Mouse (Mus musculus) CH12.LX (cell line): ENCODE measurements around the gene P4ha1. TPM values are rescaled to one million over a fixed set of nuclear protein-coding genes. Genes with fewer than 3 reads are reported as not detected.
"Not testable (repeated sequence)": the region's sequence is repeated elsewhere in the genome, so short reads cannot be mapped to it uniquely, and the experiment has no call there.

Source experiments
- DNase-seq: peaks from one replicate; pipeline ENCODE4 v3.0.0-alpha.2; 2013; ENCODE audit errors: extremely low read depth
- H3K27ac ChIP-seq: 2 replicates; pipeline ENCODE4 v1.5.1; 2012; ENCODE audit warnings: low read depth, mild to moderate bottlenecking, control low read depth, moderate library complexity; ENCODE audit not compliant: insufficient read depth
- H3K27me3 ChIP-seq: replicated peaks from 2 replicates; pipeline ENCODE3; 2012; ENCODE audit warnings: inconsistent platforms
- H3K36me3 ChIP-seq, 2 experiments: replicated peaks in 1 of 2; 2 replicates each; pipeline versions ENCODE3 to v1.6.1; 2012; ENCODE audit warnings: inconsistent platforms in 1 of 2, low read length in 1 of 2, mild to moderate bottlenecking in 1 of 2, mixed read lengths in 1 of 2, moderate library complexity in 1 of 2; ENCODE audit not compliant: control insufficient read depth in 1 of 2, insufficient read depth in 1 of 2
- H3K4me1 ChIP-seq, 2 experiments: 2 replicates each; pipeline ENCODE4 v1.6.1; 2012; ENCODE audit warnings: inconsistent platforms in 1 of 2, moderate library complexity in 1 of 2; ENCODE audit not compliant: insufficient read depth in 2 of 2, control insufficient read depth in 1 of 2
- H3K4me2 ChIP-seq: 2 replicates; pipeline ENCODE4 v1.6.1; 2012; ENCODE audit warnings: low read depth, mild to moderate bottlenecking, control low read depth; ENCODE audit not compliant: poor library complexity, insufficient read depth, severe bottlenecking
- H3K4me3 ChIP-seq, 3 experiments: fragments of 150-350 bp in 1 of 3; sonication (generic) in 1 of 3; replicated peaks in 1 of 3; 2 replicates each; pipeline versions ENCODE3 to v1.5.1; 2011 to 2012; ENCODE audit warnings: low read depth in 2 of 3, low read length in 2 of 3, mild to moderate bottlenecking in 2 of 3, moderate library complexity in 2 of 3, control low read depth in 1 of 3, improper control_type of control experiment in 1 of 3, inconsistent platforms in 1 of 3, mixed read lengths in 1 of 3; ENCODE audit not compliant: poor library complexity in 1 of 3
- H3K79me2 ChIP-seq: replicated peaks from 2 replicates; pipeline ENCODE4 v1.6.1; 2012; ENCODE audit warnings: mild to moderate bottlenecking, moderate library complexity; ENCODE audit not compliant: control insufficient read depth, poor library complexity, insufficient read depth, severe bottlenecking; ENCODE audit errors: extremely low read depth
- H3K9ac ChIP-seq: 2 replicates; pipeline ENCODE4 v1.6.1; 2012; ENCODE audit warnings: low read depth, mild to moderate bottlenecking, control low read depth, moderate library complexity; ENCODE audit not compliant: insufficient read depth
- H3K9me3 ChIP-seq: replicated peaks from 2 replicates; pipeline ENCODE3; 2012; ENCODE audit warnings: low read length, inconsistent platforms, mixed read lengths
- BHLHE40 ChIP-seq: IDR thresholded peaks from 2 replicates; pipeline ENCODE4 v1.6.1; 2011; ENCODE audit warnings: mild to moderate bottlenecking, low read depth, low read length, improper control_type of control experiment
- CHD1 ChIP-seq: IDR thresholded peaks from 2 replicates; pipeline ENCODE4 v1.6.1; 2012; ENCODE audit warnings: low read depth, low read length, improper control_type of control experiment, inconsistent platforms
- CHD2 ChIP-seq: IDR thresholded peaks from 2 replicates; pipeline ENCODE4 v1.6.1; 2011; ENCODE audit warnings: low read length, improper control_type of control experiment
- ELF1 ChIP-seq: IDR thresholded peaks from 2 replicates; pipeline ENCODE4 v1.6.1; 2014; ENCODE audit warnings: low read depth, mild to moderate bottlenecking, inconsistent platforms, low read length, improper control_type of control experiment
- EP300 ChIP-seq: IDR thresholded peaks from 2 replicates; pipeline ENCODE4 v1.6.1; 2011; ENCODE audit warnings: low read length, improper control_type of control experiment
- JUN ChIP-seq: IDR thresholded peaks from 2 replicates; pipeline ENCODE4 v1.6.1; 2011; ENCODE audit warnings: low read depth, mild to moderate bottlenecking, low read length, improper control_type of control experiment, moderate library complexity; ENCODE audit not compliant: insufficient read depth
- KAT2A ChIP-seq: IDR thresholded peaks from 2 replicates; pipeline ENCODE4 v1.6.1; 2012; ENCODE audit warnings: low read length, improper control_type of control experiment, inconsistent platforms; ENCODE audit not compliant: insufficient replicate concordance
- MAFK ChIP-seq: IDR thresholded peaks from 2 replicates; pipeline ENCODE4 v1.6.1; 2011; ENCODE audit warnings: low read length, improper control_type of control experiment; ENCODE audit not compliant: insufficient replicate concordance
- MAX ChIP-seq: IDR thresholded peaks from 2 replicates; pipeline ENCODE4 v1.6.1; 2011; ENCODE audit warnings: low read length, improper control_type of control experiment
- MAZ ChIP-seq: IDR thresholded peaks from 2 replicates; pipeline ENCODE4 v1.6.1; 2012; ENCODE audit warnings: low read depth, mild to moderate bottlenecking, inconsistent platforms, low read length, improper control_type of control experiment, moderate library complexity
- MXI1 ChIP-seq: IDR thresholded peaks from 2 replicates; pipeline ENCODE4 v1.6.1; 2011; ENCODE audit warnings: mild to moderate bottlenecking, low read depth, low read length, improper control_type of control experiment
- PAX5 ChIP-seq: IDR thresholded peaks from 2 replicates; pipeline ENCODE4 v1.6.1; 2012; ENCODE audit warnings: low read length, inconsistent platforms, mixed read lengths
- POLR2A ChIP-seq: IDR thresholded peaks from 2 replicates; pipeline ENCODE4 v1.6.1; 2011; ENCODE audit warnings: low read depth, mild to moderate bottlenecking, improper control_type of control experiment, low read length
- RAD21 ChIP-seq: IDR thresholded peaks from 2 replicates; pipeline ENCODE4 v1.6.1; 2011; ENCODE audit warnings: low read depth, mild to moderate bottlenecking, low read length, improper control_type of control experiment, moderate library complexity
- RCOR1 ChIP-seq: conservative IDR thresholded peaks from 2 replicates; pipeline ENCODE4 v1.6.1; 2012; ENCODE audit warnings: low read depth, mild to moderate bottlenecking, inconsistent platforms, low read length, improper control_type of control experiment
- TCF12 ChIP-seq: IDR thresholded peaks from 2 replicates; pipeline ENCODE4 v1.6.1; 2014; ENCODE audit warnings: low read depth, mild to moderate bottlenecking, inconsistent platforms, low read length, improper control_type of control experiment
- UBTF ChIP-seq: IDR thresholded peaks from 2 replicates; pipeline ENCODE4 v1.6.1; 2012; ENCODE audit warnings: low read depth, mild to moderate bottlenecking, inconsistent platforms, low read length, improper control_type of control experiment, moderate library complexity
- USF1 ChIP-seq: IDR thresholded peaks from 2 replicates; pipeline ENCODE4 v1.6.1; 2014; ENCODE audit warnings: low read depth, mild to moderate bottlenecking, inconsistent platforms, low read length, improper control_type of control experiment
- ZC3H11A ChIP-seq: IDR thresholded peaks from 2 replicates; pipeline ENCODE4 v1.6.1; 2012; ENCODE audit warnings: low read depth, mild to moderate bottlenecking, inconsistent platforms, low read length, improper control_type of control experiment
- ZMIZ1 ChIP-seq: IDR thresholded peaks from 2 replicates; pipeline ENCODE4 v1.6.1; 2012; ENCODE audit warnings: low read depth, mild to moderate bottlenecking, inconsistent platforms, low read length, improper control_type of control experiment
- dilution Hi-C: fragments of 300-500 bp; cut with MboI; formaldehyde crosslinking; loops from 2 replicates; pipeline ENCODE4 v1.14.3; 2020; ENCODE audit warnings: low sequenced_read_pairs; ENCODE audit not compliant: extremely low pct_unique_long_range_greater_than_20kb, extremely low pct_ligation_motif_present
- in situ Hi-C: fragments of 300-500 bp; cut with MboI; formaldehyde crosslinking; loops from 3 replicates; pipeline ENCODE4 v1.14.3; 2019; ENCODE audit warnings: low sequenced_read_pairs, low pct_ligation_motif_present, low pct_unique_long_range_greater_than_20kb, mixed read lengths
- polyA plus RNA-seq: library from polyadenylated mRNA; unstranded; fragments of >175 nt; gene quantifications from 2 replicates; pipeline ENCODE4 v1.2.1, GENCODE M21; 2012; ENCODE audit warnings: low read depth; ENCODE audit not compliant: insufficient read length
- total RNA-seq, 2 experiments: library from RNA; depleted of rRNA; stranded (reverse); fragments of 300-350 nt in 1 of 2; fragments of >200 nt in 1 of 2; gene quantifications; 2 replicates each; pipeline ENCODE4 v1.2.3; 2012 to 2014

P4ha1 gene
- total and polyA plus RNA-seq, 3 experiments = 38.4 to 138 (median 87.2) TPM

DNA sequence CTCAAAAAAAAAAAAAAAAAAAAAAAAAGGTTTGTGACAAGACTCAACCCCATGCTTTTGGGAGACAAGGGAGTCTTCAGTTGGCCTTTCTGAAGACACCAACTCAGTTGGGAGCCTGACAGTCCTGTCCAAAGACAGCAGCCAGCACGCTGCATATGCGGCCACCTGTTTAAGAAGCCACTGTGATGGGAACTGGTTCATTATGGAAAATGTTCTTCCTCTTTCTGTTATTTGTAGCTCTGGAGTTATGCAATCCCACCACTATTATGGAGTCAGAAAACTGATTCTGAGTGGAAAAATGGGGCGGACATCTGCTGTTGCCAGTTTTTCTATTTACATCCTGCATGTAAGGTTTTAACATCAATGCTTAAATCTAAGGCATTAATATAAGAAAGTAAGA, 66.6 kb downstream of the P4ha1 start:
- in situ Hi-C loops = no loop called here
- TF ChIP-seq JUN = no peak
- TF ChIP-seq RCOR1 = no peak
- no peak for TF ChIP-seq CHD1
- no peak for TF ChIP-seq CHD2
- TF ChIP-seq POLR2A = no peak
- TF ChIP-seq MXI1 = no peak
- no peak for TF ChIP-seq UBTF
- no peak for TF ChIP-seq KAT2A
- no peak for TF ChIP-seq EP300
- TF ChIP-seq PAX5 = no peak
- no peak for TF ChIP-seq TCF12
- no peak for TF ChIP-seq MAFK
- no peak for TF ChIP-seq ZMIZ1
- TF ChIP-seq ELF1 = no peak
- no peak for TF ChIP-seq USF1
- no peak for TF ChIP-seq MAZ
- no peak for TF ChIP-seq MAX
- TF ChIP-seq ZC3H11A = no peak

GRCm38 (mm10) chr10:59391907-59392306, 68.8 kb downstream of the P4ha1 start:
- Histone ChIP-seq H3K79me2 (no peaks in the 10 kb centered on the region), H3K27ac (no peak overlapping the region), H3K36me3 (no peaks in the 10 kb centered on the region), H3K4me3 (no peak overlapping the region), H3K9me3 (peaks cover 5% of the 10 kb centered on the region), H3K9ac (no peak overlapping the region), H3K4me2 (no peak overlapping the region), H3K27me3 (no peaks in the 10 kb centered on the region), H3K4me1 (no peaks in the 10 kb centered on the region)
- in situ Hi-C loops = no loop called here
- no peak for TF ChIP-seq MAX
- TF ChIP-seq ZC3H11A = no peak
- TF ChIP-seq UBTF = no peak
- no peak for TF ChIP-seq JUN
- TF ChIP-seq USF1 = no peak
- TF ChIP-seq POLR2A = no peak
- no peak for TF ChIP-seq ELF1
- no peak for TF ChIP-seq RAD21
- no peak for TF ChIP-seq ZMIZ1
- no peak for TF ChIP-seq BHLHE40
- DNase-seq = no peak
- dilution Hi-C loops = no loop called here

More for the DNA sequence above, 66.6 kb downstream of the P4ha1 start:
- Histone ChIP-seq H3K27ac (no peak overlapping the region), H3K9me3 (peaks cover 5% of the 10 kb centered on the region), H3K27me3 (no peaks in the 10 kb centered on the region), H3K79me2 (no peaks in the 10 kb centered on the region), H3K36me3 (no peaks in the 10 kb centered on the region), H3K4me3 (no peak overlapping the region), H3K4me2 (no peak overlapping the region), H3K9ac (no peak overlapping the region), H3K4me1 (no peaks in the 10 kb centered on the region)
- dilution Hi-C loops = no loop called here
- DNase-seq = no peak

- H3K36me3 ChIP-seq, H3K27me3 ChIP-seq, H3K27ac ChIP-seq, DNase-seq, H3K4me3 ChIP-seq, H3K9ac ChIP-seq, H3K79me2 ChIP-seq, in situ Hi-C loops, H3K4me2 ChIP-seq, H3K9me3 ChIP-seq, H3K4me1 ChIP-seq, dilution Hi-C loops: not testable (repeated sequence)
These were observed 72.4 kb downstream of the P4ha1 start, which contains the start of gene Gm10273 for GRCm38 (mm10) chr10:59395461-59395860. Gm10273 (plus strand) TSS chr10:59395632.
